Mouse (Mus musculus) heart, postnatal 0 days (tissue): ENCODE data around the gene Sugp1. TPM values are rescaled to one million over a fixed set of nuclear protein-coding genes. Genes with fewer than 3 reads are reported as not detected.
"Not testable (repeated sequence)": the region's sequence is repeated elsewhere in the genome, so short reads cannot be mapped to it uniquely, and the experiment has no call there.

Experiments used
- ATAC-seq: fragments of 200-750 bp; cut with Nextera tagmentation; 2 replicates; pipeline ENCODE4 v1.8.0; 2017; ENCODE audit warnings: low read depth, moderate number of reproducible peaks, moderate library complexity; ENCODE audit not compliant: insufficient read depth
- DNase-seq: peaks from one replicate; pipeline ENCODE4 v3.0.0-alpha.2; 2016; ENCODE audit warnings: low spot score
- H3K27ac ChIP-seq: fragments of 300-500 bp; sonication (generic); 2 replicates; pipeline ENCODE4 v1.5.1; 2014; ENCODE audit warnings: low read depth, mild to moderate bottlenecking
- H3K27me3 ChIP-seq: fragments of 300-500 bp; sonication (generic); 2 replicates; pipeline ENCODE4 v1.6.1; 2014; ENCODE audit warnings: low read length, mixed read lengths; ENCODE audit not compliant: control insufficient read depth, insufficient read depth
- H3K36me3 ChIP-seq: fragments of 300-500 bp; sonication (generic); replicated peaks from 2 replicates; pipeline ENCODE4 v1.6.1; 2014; ENCODE audit warnings: low read length, mixed read lengths; ENCODE audit not compliant: control insufficient read depth, insufficient read depth
- H3K4me1 ChIP-seq: fragments of 300-500 bp; sonication (generic); 2 replicates; pipeline ENCODE4 v1.6.1; 2014; ENCODE audit warnings: antibody characterized with exemption; ENCODE audit not compliant: control insufficient read depth, insufficient read depth
- H3K4me2 ChIP-seq: fragments of 300-500 bp; sonication (generic); 2 replicates; pipeline ENCODE4 v1.6.1; 2014; ENCODE audit warnings: low read depth, mild to moderate bottlenecking, low read length, moderate library complexity
- H3K4me3 ChIP-seq: fragments of 300-500 bp; sonication (generic); 2 replicates; pipeline ENCODE4 v1.5.1; 2014; ENCODE audit warnings: low read depth, low read length
- H3K9ac ChIP-seq: fragments of 300-500 bp; sonication (generic); replicated peaks from 2 replicates; pipeline ENCODE4 v1.6.1; 2014; ENCODE audit warnings: low read depth, low read length, mixed read lengths
- H3K9me3 ChIP-seq: fragments of 300-500 bp; sonication (generic); replicated peaks from 2 replicates; pipeline ENCODE4 v1.6.1; 2016; ENCODE audit warnings: low read length; ENCODE audit not compliant: control insufficient read depth
- CTCF ChIP-seq: IDR thresholded peaks from 2 replicates; pipeline ENCODE4 v1.5.1; 2016; ENCODE audit warnings: antibody characterized with exemption, control low read depth, low read depth
- EP300 ChIP-seq: IDR thresholded peaks from 2 replicates; pipeline ENCODE4 v1.6.1; 2016; ENCODE audit warnings: antibody characterized with exemption, low read depth
- WGBS: fragments of 180-500 bp; shearing (Covaris S2); extraction: QIAGEN DNeasy Blood & Tissue Kit; methylation state at CpG from one replicate; pipeline ENCODE4 v1.1.7; 2014; 5-methylcytosine and 5-hydroxymethylcytosine counted together
- polyA plus RNA-seq: library from polyadenylated mRNA; unstranded; fragments of >200 nt; fragmentation: Nextera tagmentation; extraction: Ambion mirVana; gene quantifications from 2 replicates; pipeline ENCODE4 v1.2.1, GENCODE M21; 2015
- total RNA-seq: library from RNA; depleted of rRNA; stranded (reverse); fragments of >200 nt; gene quantifications from 2 replicates; pipeline ENCODE4 v1.2.3, GENCODE M21; 2014; ENCODE audit warnings: low replicate concordance

Sugp1 gene
- total and polyA plus RNA-seq, 2 experiments from 2014 or later: 11.5 to 22.6 TPM

DNA sequence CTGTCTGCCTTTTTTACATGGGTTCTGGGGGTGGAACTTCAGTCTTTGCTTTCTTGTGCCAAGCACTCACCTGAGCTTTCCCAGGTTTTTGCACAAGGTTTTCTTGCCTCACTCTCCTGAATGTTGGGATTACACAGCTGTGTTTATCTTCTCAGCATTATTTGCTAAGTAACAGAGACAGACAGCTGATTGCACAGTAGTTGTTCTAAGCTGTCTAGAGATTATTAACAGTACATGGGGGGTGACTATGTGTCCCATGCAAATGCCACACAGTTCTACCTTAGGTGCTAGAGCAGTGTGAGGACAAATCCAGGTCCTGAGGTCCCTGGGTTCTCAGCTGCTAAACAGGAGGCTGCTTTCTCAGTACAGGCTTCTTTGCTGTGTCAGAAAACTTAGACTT is 7.0 kb downstream of the Sugp1 start:
- ATAC-seq (no peak), DNase-seq (no peak)
- Histone ChIP-seq H3K27ac (no peak overlapping the region), H3K9me3 (no peaks in the 10 kb centered on the region), H3K4me3 (no peak overlapping the region), H3K36me3 (peaks cover 47% of the 10 kb centered on the region), H3K9ac (no peak overlapping the region), H3K4me1 (no peaks in the 10 kb centered on the region), H3K27me3 (no peaks in the 10 kb centered on the region), H3K4me2 (no peak overlapping the region)
- TF ChIP-seq CTCF: no peak
- TF ChIP-seq EP300: no peak

DNA sequence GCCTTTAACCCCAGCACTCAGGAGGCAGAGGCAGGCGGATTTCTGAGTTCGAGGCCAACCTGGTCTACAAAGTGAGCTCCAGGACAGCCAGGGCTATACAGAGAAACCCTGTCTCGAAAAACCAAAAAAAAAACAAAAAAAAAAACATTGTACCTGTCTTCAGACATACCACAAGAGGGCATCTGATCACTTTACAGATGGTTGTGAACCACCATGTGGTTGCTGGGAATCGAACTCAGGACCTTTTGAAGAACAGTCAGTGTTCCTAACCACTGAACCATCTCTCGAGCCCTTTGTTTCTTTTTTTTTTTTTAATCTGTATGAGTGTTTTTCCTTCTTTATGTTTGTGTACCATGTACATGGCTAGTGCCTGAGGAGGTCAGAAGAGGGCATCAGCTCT is 7.8 kb downstream of the Sugp1 start:
- H3K4me1 ChIP-seq, DNase-seq, H3K27me3 ChIP-seq, H3K4me3 ChIP-seq, H3K9me3 ChIP-seq, H3K9ac ChIP-seq, H3K4me2 ChIP-seq, H3K27ac ChIP-seq, ATAC-seq: not testable (repeated sequence)
- peaks cover 54% of the 10 kb centered on the region for H3K36me3 ChIP-seq
- WGBS: 91% methylated on average over 5 of the region's 5 CpGs

DNA sequence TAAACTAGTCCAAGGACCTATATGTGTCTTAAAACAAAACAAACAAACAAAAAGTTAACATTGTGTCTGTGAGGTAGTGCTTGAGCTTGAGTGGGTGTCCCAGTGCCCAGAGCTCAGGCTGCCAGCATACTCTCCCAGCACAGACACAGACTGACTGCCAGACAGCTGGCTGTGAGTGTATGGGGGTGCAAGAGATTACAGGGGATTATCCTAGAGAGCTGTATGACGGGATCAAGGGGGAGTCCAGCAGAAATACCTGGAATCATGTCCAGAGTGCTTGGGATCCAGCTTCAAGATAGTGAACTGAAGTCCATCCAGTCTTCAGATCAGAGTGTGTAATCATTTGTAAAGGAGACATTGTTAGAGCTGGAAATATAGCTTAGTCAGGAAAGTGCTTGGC is 15.1 kb downstream of the Sugp1 start:
- Histone ChIP-seq H3K4me3 (no peak overlapping the region), H3K27ac (no peak overlapping the region), H3K4me1 (no peaks in the 10 kb centered on the region), H3K27me3 (no peaks in the 10 kb centered on the region), H3K9ac (no peak overlapping the region), H3K4me2 (no peak overlapping the region), H3K9me3 (no peaks in the 10 kb centered on the region), H3K36me3 (peaks cover 67% of the 10 kb centered on the region)
- ATAC-seq (no peak), DNase-seq (no peak)
- TF ChIP-seq EP300 (no peak), CTCF (no peak)
- WGBS: 79% methylated on average over 1 of the region's 1 CpGs

DNA sequence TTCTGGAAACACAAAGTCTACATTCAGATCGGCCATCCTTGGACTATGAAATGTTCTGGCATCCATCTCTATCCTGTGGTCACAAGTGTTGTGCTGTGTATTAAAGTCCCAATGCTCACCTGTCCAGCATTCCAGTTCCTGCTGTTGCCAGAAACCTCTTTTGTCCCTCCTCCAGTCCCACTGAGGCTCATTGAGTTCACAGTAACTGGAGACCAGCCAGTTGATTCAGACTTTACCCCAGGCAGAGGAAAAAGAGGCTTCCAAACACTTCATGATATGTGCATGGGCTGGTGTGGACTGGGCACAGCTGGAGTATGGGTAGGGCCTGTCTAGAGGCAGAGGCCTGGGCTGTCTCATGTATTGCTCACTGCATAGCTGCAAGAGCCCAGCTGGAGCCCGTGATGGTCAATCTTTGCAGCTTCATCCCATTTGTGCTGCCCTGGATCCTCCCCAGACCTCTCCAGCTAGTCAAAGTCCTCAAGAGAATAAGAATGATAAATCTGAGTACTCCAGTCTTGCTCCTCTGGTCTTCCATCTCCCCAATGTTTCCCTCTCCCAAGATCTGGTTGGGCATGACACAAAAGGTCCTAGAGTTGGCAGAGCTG is 29.3 kb downstream of the Sugp1 start:
- Histone ChIP-seq H3K4me3 (no peak overlapping the region), H3K9me3 (no peaks in the 10 kb centered on the region), H3K27me3 (no peaks in the 10 kb centered on the region), H3K27ac (no peak overlapping the region), H3K4me1 (peaks cover 16% of the 10 kb centered on the region), H3K9ac (no peak overlapping the region), H3K36me3 (peaks cover 28% of the 10 kb centered on the region), H3K4me2 (no peak overlapping the region)
- TF ChIP-seq CTCF (no peak), EP300 (no peak)
- DNase-seq (no peak), ATAC-seq (peak; percentile 37; the same call in 1 of the 2 replicates)
- 70% methylated on average over 2 of the region's 2 CpGs for WGBS

DNA sequence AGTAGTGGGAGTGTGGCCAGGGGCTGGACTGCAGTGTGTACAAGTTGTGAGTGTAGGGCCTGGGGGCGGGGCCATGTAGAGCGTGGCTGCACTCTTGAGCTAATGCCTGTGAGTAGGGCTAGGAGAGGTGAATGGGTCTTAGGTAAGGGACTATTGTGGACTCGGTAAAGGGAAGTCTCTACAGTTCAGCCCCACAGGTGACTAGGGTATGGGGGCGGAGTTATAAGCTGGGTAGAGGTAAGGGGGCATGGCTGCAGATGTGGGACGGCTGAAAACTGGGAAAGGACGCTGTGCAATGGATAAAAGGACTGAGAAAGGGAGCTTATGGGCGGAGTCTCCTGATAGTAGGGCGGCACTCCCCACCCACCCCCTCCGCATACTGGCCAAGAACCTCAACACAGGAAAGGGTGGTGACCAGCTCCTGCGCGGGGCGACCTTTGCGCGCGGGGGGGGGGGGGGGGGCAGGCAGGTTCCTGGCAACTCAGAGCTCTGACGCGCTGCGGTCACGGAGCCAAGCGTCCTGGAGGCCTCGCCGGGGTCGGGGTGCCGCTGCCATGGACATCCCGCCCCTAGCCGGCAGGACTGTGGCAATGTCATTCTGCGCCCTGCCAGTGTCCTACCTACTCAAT is 29.9 kb downstream of the Sugp1 start, which contains the start of gene Tm6sf2:
Gene Tm6sf2 (plus strand): TSS at position 484 of the 629 bp plus-strand sequence.
- TF ChIP-seq EP300: no peak
- no peak for TF ChIP-seq CTCF
- ATAC-seq (peak; percentile 67), DNase-seq (peak; percentile 41)
- H3K9me3 ChIP-seq: no peaks in the 10 kb centered on the region
- peak within 1 kb of the TSS; percentile 70 for H3K4me2 ChIP-seq
- no peaks in the 10 kb centered on the region for H3K27me3 ChIP-seq
- H3K36me3 ChIP-seq: peaks cover 27% of the 10 kb centered on the region
- no peak within 1 kb of the TSS for H3K27ac ChIP-seq
- peaks cover 16% of the 10 kb centered on the region for H3K4me1 ChIP-seq
- peak within 1 kb of the TSS; percentile 34 for H3K4me3 ChIP-seq
- WGBS: 8% methylated on average over 21 of the region's 27 CpGs
- no peak within 1 kb of the TSS for H3K9ac ChIP-seq

DNA sequence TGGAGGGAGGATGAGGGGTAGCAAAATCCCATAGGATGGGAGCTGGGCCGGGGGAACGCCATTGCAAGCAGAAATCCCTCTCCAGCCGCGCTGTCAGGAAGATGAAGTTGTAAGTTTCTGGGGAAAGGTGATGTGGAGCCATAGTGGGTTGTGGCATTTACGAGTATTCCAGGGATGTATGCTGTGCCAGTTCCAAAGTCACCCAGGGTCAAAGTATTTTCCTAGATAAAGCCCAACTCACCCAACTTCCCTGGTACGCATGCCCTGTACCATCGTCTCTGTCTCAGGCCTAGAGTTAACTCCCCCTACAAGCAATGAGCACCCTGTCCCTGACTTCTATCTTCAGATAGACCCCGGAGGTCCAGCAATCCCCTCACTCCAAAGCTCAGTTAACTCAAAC is 30.5 kb downstream of the Sugp1 start:
- 43% methylated on average over 8 of the region's 8 CpGs for WGBS
- Histone ChIP-seq H3K4me1 (peaks cover 16% of the 10 kb centered on the region), H3K9ac (no peak overlapping the region), H3K4me2 (peak overlapping the region; percentile 70), H3K27me3 (no peaks in the 10 kb centered on the region), H3K4me3 (peak overlapping the region; percentile 34), H3K27ac (no peak overlapping the region), H3K36me3 (peaks cover 22% of the 10 kb centered on the region), H3K9me3 (no peaks in the 10 kb centered on the region)
- no peak for ATAC-seq
- DNase-seq: peak; percentile 9
- TF ChIP-seq CTCF (no peak), EP300 (no peak)
